Mouse (Mus musculus) urinary bladder, postnatal 4 days (tissue): ENCODE results near the gene Wasf1.

Experiments used
- DNase-seq, 2 experiments: peaks; one replicate each; pipeline ENCODE4 v3.0.0; 2021 to 2022; ENCODE audit warnings: low spot score in 2 of 2

Wasf1 gene

DNA sequence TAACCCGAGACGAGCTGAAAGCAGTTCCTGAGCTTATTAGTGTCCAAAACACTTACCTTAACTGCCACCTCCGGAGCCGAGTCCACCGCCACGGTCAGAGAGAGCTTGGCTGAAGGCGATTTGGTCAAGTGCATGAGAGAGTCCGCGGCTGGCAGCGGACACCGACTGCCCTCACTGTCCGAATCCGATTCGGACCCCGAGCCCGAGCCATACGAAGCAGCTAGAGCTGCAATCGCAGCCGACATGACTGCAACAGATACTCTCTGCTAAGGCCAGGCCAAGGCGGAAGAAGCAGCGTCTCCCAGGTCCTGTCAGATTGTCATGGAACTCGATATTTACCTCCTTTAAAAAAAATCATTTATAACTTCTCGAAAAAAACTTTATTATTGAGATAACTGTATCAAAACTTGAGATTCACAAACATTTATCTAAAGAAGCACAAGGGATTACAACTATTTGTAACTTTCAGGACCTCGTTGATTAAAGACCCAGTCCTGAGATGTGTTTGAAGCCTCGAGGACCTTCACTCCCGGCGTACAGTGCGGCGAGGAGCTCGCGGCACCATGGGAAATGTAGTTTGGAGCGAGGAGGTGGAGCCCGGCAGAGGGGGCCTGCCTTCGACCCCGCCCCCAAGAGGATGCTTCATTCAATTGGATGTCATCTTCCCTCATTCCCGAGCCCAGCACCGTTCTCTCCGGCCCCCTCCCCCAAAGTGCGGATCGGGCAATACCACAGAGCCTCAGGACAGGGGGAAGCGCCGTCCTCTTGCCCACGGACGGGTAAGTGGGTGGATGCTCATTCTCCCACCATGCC, at the start of gene Wasf1, which contains the start of gene Cdc40:
Wasf1 (plus strand) TSS at position 645 of the 813 bp plus-strand sequence.
Cdc40 (minus strand) TSS at position 481 of the 813 bp plus-strand sequence.
- peak; percentile 95 for DNase-seq

DNA sequence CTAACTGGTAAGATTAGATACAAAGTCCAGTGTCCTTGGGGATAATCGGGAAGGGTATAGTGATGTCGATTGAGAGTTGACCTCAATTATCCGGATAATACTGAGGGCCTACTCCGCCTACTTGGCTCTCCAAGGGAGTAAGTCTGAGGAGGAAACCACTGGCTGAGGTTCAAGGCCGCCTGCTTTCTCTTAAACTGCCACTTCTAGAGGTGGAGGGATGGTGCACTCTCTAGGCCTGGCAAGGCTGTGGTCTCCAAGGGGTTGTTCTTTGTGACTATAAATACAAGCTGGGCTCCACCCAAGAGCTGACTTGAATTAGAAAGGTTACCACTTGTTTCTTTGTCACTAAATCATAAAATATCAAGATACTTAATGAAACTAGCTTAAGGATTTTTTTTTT, 43.2 kb upstream of the Wasf1 start:
- DNase-seq = peak in 1 of 2 experiments; percentile 49

DNA sequence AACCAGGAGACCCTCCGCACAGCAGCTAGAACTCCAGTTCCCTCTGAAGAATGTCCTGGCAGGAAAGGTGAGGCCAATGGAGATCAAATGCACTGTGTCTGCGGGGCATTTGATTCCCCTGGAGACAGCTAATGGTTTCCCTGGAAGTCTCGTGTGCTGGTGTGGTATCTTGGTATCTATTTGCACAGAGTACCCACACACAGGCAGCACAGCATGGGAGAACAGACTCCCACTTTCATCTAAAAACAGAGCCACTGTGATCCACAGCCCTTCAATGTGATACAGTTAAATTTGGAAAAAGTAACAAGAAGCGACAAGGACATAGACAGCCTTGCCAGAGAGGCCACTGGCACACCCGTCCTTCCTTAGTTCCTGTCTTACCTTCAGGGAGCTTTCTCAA, 39.4 kb upstream of the Wasf1 start:
- DNase-seq = no peak

DNA sequence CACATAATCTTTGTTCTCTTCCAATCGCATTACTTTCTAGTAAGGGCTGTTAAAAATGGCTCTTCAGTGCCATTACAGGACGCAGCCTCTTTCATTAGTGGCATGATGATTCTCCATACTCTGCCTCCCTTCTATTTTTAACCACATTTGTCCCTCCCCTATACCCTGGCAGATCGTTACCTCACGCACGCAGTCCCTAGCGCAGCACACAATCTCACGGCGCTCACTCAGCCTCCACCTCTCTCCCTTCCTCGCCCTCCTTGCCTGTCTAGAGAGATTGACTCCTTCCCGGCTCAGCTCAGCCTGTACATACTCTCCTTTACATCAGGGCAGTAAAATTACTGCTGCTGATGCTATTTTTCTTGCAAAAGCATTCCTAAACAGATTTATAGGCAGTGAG, 38.7 kb upstream of the Wasf1 start:
- no peak for DNase-seq

DNA sequence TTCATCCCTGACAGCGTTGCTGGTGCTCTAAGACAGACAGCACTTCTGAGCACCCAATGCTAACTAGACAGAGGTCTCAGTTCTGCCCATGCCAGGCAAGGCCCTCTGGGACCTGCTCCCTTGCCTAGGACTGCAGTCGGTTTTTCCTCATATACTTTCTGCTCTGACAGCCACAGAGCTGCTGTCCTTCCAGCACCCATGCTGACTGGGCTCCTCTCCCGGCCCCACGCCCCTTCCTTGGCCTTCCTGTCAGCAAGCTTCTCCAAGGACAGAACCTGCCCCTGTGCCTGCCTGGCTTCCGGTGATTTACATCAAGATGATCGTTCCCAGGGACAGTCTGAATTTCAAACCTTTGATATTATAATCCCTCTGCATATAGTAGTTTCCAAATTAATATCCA, 37.6 kb upstream of the Wasf1 start:
- DNase-seq = no peak

DNA sequence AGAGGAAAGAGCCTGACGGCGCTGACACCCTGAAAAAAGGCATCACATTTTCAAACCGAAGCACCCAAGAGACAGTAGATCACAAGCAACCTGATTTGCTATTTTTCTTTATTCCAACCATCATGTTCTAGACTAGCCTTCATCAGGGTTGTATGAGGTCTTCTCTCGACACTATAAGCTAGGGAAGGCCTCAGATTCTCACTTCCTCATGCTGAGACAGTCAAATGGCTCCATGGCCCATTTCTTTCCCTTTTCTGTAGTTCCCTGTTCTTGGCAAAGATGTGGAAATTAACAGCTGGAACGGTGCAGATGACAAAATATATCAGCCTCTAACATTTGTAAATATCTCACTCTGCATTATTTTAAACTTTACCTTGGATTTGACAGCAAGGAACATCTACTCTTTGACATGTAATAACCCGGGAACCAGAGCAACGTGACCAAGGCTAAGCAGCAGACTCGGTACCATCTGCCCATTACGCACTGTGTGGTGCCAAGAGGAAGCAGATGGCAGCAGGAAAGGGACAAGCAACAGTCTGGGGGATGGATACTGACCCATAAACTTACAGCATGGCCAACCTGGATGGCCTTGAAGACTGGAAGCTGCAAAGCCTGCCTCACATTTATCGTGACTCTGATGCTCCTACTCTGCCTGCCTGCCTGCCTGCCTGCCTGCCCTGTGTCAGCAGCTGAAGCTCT, 36.0 kb upstream of the Wasf1 start:
- DNase-seq = no peak

DNA sequence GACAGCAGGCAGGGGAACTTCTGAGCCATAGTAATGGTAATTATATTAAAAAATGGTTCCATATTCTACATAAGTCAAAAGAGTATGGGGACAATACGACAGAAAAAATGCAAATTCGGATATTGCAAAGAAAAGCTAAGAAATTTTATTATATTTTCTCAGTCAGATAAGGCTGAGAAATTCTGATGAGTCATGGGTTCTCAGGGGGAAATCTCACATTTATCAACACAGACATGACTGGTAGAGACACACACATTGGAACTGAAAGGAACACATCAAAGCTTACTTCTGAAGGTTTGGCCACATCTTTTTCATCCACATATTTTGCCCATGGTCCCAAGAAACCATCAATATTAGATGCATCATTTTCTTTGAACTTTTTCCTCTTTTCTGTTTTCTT, 32.6 kb upstream of the Wasf1 start:
- no peak for DNase-seq

DNA sequence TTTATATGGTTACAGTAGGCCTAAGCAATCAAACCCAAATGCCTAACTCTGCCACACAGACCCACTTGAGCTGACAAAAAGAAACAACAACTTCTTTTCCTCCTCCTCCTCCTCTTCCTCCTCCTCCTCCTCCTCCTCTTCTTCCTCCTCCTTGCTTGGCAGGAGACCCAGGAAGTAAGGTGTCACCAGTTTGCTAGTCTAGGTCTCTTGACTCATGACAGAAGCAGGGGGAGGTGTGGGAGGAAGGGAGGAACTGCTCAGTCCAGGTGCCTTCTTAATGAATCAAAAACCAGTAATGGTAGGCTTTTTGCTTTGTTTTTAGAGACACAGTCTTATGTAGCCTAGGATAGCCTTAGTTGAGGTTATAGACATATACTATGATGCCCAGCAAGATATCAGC, 32.1 kb upstream of the Wasf1 start:
- DNase-seq = no peak

DNA sequence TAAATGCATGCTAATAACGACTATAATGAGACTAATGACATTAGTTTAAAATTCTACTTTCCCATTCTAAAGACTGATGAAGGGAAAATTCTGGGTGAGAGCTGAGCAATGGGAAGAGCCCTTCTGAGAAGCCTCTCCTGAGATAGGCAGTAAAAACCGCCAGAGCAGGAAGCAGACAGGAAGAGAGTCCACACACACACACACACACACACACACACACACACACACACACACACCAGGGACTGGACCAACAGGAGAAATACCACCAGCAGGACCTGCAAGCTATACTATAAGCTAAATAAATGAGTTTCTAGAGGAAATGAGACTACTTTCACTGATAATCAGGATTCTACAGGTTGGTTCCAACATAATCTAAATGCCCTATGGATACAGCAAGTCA, 27.7 kb upstream of the Wasf1 start:
- no peak for DNase-seq

DNA sequence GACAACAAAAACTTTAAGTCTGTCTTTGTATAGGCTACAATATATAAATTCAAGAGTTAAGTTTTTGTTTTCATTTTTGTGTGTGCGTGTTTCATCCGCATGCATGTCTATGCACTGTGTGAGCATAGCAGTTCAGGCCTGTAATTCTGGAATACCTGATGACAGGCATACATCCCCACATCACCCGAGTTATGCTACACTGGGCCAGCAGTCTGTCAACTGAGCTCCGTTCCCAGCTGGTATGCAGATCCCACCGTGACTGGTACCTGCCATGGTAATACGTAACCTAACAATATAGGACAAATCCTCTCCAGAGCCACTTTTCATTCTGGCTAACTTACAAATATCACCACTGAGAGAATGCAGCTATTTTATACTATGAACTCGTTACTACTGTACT, 26.6 kb upstream of the Wasf1 start:
- DNase-seq = no peak

DNA sequence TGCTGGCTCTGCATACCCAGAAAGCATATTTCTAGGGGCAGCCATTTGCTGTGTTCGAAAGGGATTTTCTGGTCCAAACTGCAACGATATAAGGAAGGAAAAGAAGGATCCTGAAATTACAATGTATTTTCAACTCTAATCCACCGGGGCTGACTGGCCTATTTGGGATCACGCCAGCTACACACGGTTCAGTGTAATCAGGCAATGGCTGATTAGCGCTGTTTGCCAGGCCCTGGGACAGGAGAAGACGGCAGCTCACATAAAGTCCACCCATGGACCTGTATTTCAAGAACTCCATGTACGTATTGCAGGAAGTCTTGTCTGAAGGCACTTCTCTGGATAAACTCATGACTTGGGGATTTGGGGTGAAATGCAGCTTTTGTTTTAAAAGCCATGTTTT, 25.7 kb upstream of the Wasf1 start:
- DNase-seq = no peak

DNA sequence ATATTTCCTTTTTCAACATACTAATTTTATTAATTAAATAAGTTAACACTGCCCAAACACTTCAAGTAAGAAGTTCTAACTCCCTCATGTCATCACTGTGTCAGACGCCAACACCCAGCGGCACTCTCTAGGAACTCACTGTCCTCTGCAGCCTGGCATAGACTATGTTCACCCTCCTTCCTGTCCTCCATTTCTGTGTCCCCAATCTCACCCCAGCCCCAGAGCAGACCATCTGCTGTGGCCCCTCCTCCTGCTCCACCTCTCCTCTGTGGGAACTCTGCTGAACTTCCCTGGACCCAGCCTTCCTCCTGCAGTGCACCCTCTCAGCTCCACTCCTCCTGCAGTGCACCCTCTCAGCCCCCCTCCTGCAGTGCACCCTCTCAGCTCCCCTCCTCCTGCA, 15.2 kb upstream of the Wasf1 start:
- no peak for DNase-seq

DNA sequence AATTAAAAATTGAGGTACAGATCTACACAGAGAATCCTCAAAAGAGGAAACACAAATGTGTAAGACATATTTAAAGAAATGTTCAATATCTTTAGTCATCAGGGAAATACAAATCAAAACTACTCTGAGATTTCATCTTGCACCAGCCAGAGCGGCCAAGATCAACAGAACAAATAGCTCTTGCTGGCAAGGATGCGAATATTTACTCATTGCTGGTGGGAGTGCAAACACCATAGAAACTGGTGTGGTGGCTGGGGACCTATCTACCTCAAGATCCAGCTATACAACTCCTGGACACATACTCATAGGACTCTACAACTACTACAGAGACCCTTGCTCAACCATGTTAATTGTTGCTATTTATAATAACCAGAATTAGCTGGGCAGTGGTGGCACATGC, 12.0 kb upstream of the Wasf1 start:
- no peak for DNase-seq

DNA sequence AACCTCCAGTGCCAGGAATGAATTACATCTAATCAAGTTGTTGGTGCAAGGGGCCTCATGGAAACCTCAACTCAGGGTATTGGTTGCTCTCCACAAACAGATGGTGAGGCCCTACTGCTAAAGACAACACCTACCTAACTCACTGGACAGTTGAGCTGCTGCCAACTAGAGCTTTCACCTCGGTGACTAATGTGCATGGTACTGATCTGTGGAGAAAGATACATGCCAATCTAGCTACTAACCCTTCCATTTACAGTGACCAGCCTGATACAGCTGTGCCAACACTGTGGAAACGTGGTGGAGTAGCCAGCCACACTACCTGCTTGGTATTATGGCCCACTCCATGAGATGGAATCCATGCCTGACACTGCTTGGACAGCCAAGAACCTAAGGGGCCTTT, 11.2 kb upstream of the Wasf1 start:
- DNase-seq = no peak

DNA sequence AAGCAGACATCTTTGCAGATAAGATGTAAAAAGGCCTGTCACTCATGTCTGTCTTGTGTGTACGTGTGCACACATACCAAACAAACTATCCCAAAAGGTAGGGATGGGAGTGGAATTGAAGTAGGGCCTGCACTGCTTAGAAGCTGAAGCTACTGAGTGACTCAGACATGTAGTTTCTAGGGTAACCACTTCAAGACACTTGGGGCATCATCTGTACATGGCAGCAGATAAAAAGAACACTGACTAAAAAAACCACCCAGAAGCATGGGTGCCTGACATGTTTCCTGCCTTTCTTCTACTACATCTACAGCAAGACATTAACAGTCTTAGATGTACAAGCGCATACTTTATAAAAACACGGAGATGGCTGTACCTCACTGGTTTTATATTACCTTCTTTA, 5.0 kb upstream of the Wasf1 start:
- DNase-seq = no peak

DNA sequence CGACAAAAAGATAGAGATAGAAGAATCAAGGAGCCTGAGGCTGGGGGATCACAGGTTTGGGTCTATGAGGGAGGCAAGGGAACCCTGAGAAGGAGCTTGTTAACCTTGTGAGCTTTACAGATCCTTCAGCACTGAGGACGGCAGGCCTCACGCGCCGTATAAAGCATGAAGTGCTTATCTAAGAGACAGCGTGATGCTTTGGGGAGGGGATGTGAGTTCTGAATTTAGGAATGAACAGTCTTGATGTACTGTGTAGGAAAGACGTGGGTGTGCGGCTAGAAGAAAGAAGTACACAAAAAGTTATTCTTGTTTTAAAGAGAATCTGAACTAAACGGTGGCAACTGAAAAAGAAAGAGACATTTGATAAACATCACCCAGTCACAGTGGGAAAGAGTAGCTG, 3.3 kb upstream of the Wasf1 start:
- DNase-seq = no peak

DNA sequence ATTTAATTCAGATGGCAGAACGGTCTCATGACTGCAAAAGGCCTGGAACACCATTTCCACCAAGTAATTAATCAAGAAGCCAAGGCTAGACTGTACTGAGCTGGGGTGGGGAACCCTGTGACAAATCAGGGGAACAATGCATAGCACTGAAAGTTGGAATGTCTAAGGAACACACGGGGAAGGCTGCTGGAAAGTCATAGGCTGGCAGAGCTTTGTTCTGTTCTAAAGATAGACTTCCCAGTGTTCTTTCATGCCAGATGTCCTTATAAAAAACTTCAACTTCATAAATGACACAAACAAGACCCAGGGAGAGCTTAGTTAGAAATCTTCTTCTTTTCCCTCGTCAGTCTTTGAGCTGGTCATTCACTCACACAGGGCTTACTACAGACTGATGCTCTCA, 2.0 kb upstream of the Wasf1 start:
- DNase-seq = no peak

DNA sequence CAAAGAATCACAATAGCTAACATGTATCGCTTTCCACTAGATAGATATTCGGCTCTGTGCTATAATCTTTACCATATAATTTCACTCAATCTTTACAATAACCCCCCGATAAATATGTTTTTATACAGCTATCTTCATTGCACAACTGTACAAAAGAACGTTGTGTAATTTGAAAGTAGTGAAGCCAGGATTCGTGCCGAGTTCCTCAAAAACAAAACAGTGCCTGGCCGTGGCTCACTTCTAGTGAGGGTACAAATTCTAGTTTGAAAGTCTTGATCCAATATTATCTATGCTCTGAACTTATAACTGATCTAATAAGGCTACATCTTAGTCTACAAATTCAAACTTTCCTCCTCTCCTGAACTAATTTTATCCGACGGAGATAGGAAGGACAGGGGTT, 942 bp upstream of the Wasf1 start:
- DNase-seq = no peak

DNA sequence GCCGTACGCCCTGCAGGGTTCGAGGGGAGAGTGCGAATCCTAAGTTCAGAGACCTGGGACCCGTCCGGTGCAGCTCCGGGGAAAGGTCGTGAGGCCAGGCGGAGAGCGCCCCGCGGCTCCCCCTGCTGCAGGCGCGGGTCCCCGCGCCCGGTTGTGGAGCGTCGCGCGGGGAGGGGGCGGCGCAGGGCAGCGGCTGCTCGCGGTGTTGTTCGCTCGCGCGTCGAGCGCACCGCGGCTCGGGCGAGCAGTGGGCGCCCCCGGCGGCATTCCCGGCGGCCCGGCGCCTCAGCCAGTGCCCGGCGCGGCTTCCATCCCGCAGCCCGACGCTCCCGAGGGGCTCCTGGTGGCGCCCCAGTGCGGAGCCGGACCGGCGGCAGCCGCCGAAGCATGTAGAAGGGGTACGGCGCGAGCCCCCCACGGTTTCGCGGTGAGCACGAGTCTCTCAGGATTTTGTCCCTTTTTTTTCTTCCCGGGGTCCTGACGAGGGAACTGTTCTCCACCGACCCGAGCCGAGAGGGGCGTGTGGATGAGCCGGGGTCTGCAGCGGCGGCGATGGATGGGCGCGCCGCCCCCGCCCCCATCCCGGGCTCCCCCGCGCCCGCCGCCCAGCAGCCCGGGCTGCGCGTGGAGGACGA, 486 bp downstream of the Wasf1 start:
- DNase-seq = no peak

DNA sequence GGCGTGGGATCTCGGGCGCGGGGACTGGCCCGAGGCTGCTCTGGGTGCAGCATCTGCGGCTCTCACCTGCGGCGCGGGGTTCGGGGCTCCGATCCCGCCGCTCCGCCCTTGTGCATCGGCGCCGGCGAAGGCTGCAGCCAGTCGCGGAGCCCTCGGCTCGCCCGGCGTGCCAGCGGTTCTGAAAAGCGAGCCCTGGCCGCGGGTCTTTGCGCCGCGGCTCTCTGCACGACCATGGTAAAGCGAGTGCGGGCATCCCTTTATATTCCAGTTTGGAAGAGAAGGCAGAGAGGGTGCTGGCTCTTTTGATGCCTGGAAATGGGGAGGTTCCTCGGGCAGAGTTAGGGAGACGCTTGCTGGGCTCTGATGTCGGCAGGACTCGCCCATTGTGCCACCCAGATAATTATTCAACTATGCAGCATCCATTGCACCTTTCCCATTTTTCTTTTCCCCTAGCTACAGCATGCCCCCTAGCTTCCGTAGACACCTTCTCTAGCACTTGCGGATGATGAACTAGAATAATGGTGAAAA, 1.1 kb downstream of the Wasf1 start:
- DNase-seq = peak in 1 of 2 experiments; percentile 23

DNA sequence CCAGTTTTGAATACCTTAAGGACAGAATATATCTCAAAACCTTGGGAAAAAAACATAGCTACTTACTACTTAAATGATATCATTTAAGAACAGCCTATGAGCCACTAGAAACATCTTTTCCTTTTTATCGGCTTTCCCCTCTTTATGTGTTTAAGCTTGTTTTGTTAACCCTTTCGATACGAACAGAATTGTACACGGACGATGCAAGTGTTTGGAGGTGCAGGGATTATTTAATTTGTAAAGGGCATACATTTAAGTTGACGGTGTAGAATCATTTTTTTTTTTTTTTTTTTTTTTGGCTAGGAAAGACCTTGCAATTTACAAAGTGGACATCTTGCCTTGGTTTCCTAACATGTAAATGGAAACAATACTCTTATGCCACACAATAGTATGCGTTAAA, 2.2 kb downstream of the Wasf1 start:
- no peak for DNase-seq

DNA sequence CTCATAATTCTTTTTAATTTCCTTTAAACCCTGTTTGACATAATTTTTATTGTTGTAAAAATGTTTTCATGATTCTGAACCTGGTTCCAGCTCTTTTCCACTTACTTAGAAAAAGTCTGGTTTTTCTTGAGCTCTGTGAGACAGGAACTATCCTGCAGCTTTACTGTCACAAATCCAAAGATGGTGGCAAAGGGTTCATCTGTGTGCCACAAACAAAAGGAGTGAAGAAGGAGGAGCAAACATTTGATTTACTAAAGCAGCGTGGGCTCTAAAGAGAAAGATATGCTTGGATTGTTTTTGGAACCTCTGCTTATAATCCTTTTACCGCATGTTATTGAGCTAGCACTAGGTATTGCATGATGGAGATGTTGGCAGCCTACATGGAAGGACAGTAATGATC, 4.0 kb downstream of the Wasf1 start:
- DNase-seq = no peak

DNA sequence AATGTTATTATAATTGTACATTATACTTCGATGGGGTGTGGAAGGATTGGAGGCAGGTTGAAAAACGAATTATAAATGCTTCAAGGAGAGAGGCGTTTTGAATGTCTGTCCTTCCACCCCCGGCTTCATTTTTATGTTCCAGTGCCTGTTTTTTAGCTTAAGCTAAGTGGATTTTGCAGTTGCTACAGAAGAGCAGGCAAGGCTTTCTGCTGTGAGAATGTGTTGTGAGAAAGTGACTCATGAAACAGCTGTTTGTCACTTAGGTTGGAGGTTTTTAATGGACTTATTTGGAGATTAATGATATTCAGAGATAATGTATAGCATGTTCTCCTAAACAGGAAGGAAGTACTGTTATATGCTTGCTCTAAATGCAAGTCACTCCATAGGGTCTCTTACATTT, 5.9 kb downstream of the Wasf1 start:
- DNase-seq = no peak
